Mouse (Mus musculus) thymus, postnatal 25 days (tissue): Measurements from ENCODE around the gene Cstf1.

ENCODE experiments used
- DNase-seq: peaks from one replicate; pipeline ENCODE4 v3.0.0; 2022

The Cstf1 gene

GRCm38 (mm10) chr2:172418208-172418607 is 47.7 kb downstream of the Cstf1 start:
- no peak for DNase-seq

GRCm38 (mm10) chr2:172430609-172431008 is 60.1 kb downstream of the Cstf1 start:
- no peak for DNase-seq
